Mouse (Mus musculus) megakaryocyte, embryonic 14.5 days (primary cell): ENCODE data around the gene Isoc2a. TPM values are rescaled to one million over a fixed set of nuclear protein-coding genes. Genes with fewer than 3 reads are reported as not detected.
"Not testable (repeated sequence)": the region's sequence is repeated elsewhere in the genome, so short reads cannot be mapped to it uniquely, and the experiment has no call there.

Experiments used
- H3K27me3 ChIP-seq: replicated peaks from 2 replicates; pipeline ENCODE3; 2012; ENCODE audit warnings: inconsistent platforms
- H3K36me3 ChIP-seq: replicated peaks from 2 replicates; pipeline ENCODE3; 2012; ENCODE audit warnings: low read length, inconsistent platforms, mixed read lengths
- H3K4me1 ChIP-seq: 2 replicates; pipeline ENCODE4 v1.6.1; 2012; ENCODE audit warnings: inconsistent platforms
- H3K4me3 ChIP-seq: replicated peaks from 2 replicates; pipeline ENCODE3; 2012; ENCODE audit warnings: moderate library complexity, mild to moderate bottlenecking, inconsistent platforms
- H3K9me3 ChIP-seq: 2 replicates; pipeline ENCODE4 v1.6.1; 2012; ENCODE audit warnings: inconsistent platforms
- FLI1 ChIP-seq: IDR thresholded peaks from 2 replicates; pipeline ENCODE4 v1.6.1; 2012; ENCODE audit warnings: low read length, inconsistent platforms, mixed read lengths
- GATA1 ChIP-seq: IDR thresholded peaks from 3 replicates; pipeline ENCODE4 v1.6.1; 2012; ENCODE audit warnings: mixed read lengths, low read length, inconsistent platforms, borderline replicate concordance
- polyA plus RNA-seq: library from polyadenylated mRNA; stranded (reverse); fragments of >175 nt; gene quantifications from 2 replicates; pipeline ENCODE4 v1.2.3, GENCODE M21; 2012; ENCODE audit warnings: low replicate concordance; ENCODE audit not compliant: insufficient read depth

Isoc2a gene
- polyA plus RNA-seq, 1 experiment, result 17.1 TPM

GRCm38 (mm10) chr7:4864130-4864845 is 12.7 kb upstream of the Isoc2a start:
- H3K27me3 ChIP-seq, result no peaks in the 10 kb centered on the region
- no peaks in the 10 kb centered on the region for H3K36me3 ChIP-seq
- H3K4me3 ChIP-seq, result no peak overlapping the region
- H3K9me3 ChIP-seq, result no peaks in the 10 kb centered on the region
- H3K4me1 ChIP-seq, result peaks cover 29% of the 10 kb centered on the region
- no peak for TF ChIP-seq FLI1
- no peak for TF ChIP-seq GATA1

DNA sequence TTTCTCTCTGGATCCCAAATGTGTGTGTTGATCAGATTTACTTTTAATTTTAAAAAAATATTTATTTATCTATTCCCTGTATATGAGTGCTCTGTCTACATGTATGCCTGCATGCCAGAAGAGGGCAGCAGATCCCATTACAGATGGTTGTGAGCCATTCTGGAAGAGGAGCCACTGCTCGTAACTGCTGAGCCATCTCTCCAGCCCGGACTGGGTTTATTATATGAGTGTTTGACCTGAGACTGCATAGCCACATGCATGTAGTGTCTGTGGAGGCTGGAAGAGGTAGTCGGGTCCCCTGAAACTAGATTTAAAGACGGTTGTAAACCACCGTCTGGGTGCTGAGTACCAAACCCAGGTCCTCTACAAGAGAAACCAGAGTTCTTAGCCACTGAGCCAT is 11.9 kb upstream of the Isoc2a start:
- TF ChIP-seq FLI1, result no peak
- no peaks in the 10 kb centered on the region for H3K36me3 ChIP-seq
- H3K9me3 ChIP-seq, result no peaks in the 10 kb centered on the region
- H3K4me1 ChIP-seq, result peaks cover 29% of the 10 kb centered on the region
- peak overlapping the region; percentile 96 for H3K4me3 ChIP-seq
- peaks cover 3% of the 10 kb centered on the region for H3K27me3 ChIP-seq

DNA sequence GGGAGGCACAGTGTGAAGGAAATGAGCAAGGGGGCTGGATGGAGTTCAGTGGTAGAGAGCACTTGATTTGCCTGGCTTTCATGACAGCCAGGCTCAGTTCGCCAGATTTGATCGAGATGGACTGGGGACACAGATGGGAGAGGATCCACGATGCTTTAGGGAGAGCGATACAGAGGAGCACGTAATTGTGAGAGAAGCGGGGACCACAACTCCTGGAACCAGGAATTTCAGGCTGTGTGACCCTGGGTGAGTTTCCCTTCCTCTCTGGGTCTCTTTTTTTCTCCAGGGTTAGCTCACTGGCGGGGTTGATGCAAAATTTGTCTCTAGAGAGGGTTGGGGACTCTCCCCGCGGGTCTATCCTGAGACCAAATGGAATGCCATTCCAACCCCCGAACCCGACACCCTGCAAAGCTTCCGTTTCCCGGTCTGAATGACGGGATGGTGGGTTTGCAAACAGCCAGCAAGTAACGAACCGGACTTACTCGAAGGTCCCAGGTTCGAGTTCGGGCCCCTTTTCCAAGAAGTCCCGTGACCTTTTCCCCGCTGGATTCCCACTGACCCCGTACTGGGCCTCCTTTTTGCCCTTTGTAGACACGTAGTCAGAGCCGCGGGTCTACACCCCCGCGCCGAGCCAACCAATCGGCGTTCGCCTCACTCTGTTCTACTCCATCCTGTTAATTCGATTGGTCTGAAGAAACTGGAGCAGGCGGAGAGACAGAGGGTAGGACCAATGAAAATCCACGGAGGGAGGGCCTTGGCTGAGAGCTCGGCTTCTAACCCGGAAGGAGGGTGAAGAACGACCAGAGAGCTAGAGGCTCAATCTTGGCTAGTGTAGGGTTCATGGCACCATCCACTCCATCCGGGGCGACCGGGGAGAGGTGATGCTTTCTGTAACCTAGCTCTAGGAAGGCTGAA is 11.1 kb upstream of the Isoc2a start:
- peaks cover 29% of the 10 kb centered on the region for H3K4me1 ChIP-seq
- peak overlapping the region; percentile 96 for H3K4me3 ChIP-seq
- TF ChIP-seq GATA1 (no peak), FLI1 (no peak)
- peaks cover 3% of the 10 kb centered on the region for H3K27me3 ChIP-seq
- H3K9me3 ChIP-seq, result no peaks in the 10 kb centered on the region
- no peaks in the 10 kb centered on the region for H3K36me3 ChIP-seq

GRCm38 (mm10) chr7:4866631-4867180 is 10.2 kb upstream of the Isoc2a start:
- no peaks in the 10 kb centered on the region for H3K9me3 ChIP-seq
- TF ChIP-seq GATA1, result no peak
- no peak for TF ChIP-seq FLI1
- H3K36me3 ChIP-seq, result no peaks in the 10 kb centered on the region
- H3K4me3 ChIP-seq, result peak overlapping the region; percentile 96
- peaks cover 29% of the 10 kb centered on the region for H3K4me1 ChIP-seq
- H3K27me3 ChIP-seq, result peaks cover 6% of the 10 kb centered on the region

- Histone ChIP-seq H3K36me3 (no peaks in the 10 kb centered on the region), H3K9me3 (no peaks in the 10 kb centered on the region), H3K4me1 (peaks cover 18% of the 10 kb centered on the region), H3K4me3 (no peak within 1 kb of the TSS), H3K27me3 (peaks cover 7% of the 10 kb centered on the region)
- no peak for TF ChIP-seq GATA1
Measured at GRCm38 (mm10) chr7:4870133-4870532, 6.8 kb upstream of the Isoc2a start, which contains the start of gene Isoc2b. Gene Isoc2b (minus strand): TSS chr7:4870258.

GRCm38 (mm10) chr7:4877226-4877625 is 273 bp downstream of the Isoc2a start:
- H3K27me3 ChIP-seq, result peaks cover 1% of the 10 kb centered on the region
- TF ChIP-seq FLI1 (no peak), GATA1 (no peak)
- peak overlapping the region; percentile 93 for H3K4me3 ChIP-seq

GRCm38 (mm10) chr7:4878186-4878585 is 1.2 kb downstream of the Isoc2a start:
- no peak overlapping the region for H3K4me3 ChIP-seq
- TF ChIP-seq FLI1 (no peak), GATA1 (no peak)
- peaks cover 1% of the 10 kb centered on the region for H3K27me3 ChIP-seq
- peaks cover 4% of the 10 kb centered on the region for H3K36me3 ChIP-seq
- H3K9me3 ChIP-seq, result peaks cover 10% of the 10 kb centered on the region
- H3K4me1 ChIP-seq, result peaks cover 20% of the 10 kb centered on the region

More at GRCm38 (mm10) chr7:4877226-4877625, 273 bp downstream of the Isoc2a start:
- Histone ChIP-seq H3K4me1 (peaks cover 20% of the 10 kb centered on the region), H3K9me3 (peaks cover 5% of the 10 kb centered on the region), H3K36me3 (peaks cover 4% of the 10 kb centered on the region)

DNA sequence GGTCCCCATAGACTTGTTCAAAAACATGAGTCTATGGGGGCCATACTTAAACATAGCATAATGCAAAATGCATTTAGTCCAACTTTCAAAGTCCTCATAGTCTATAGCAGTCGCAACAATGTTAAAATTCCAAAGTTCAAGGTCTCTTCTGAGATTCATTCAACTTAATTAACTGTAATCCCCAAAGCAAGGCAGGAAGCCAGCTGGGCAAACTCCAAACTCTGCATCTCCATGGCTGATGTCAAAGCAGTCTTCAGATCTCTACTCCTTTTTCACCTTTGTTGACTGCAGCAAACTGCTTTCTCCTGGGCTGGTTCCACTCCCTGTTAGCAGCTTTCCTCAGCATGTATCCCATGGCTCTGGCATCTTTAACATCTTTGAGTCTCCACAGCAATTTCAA is 2.1 kb downstream of the Isoc2a start:
- H3K9me3 ChIP-seq, result peaks cover 10% of the 10 kb centered on the region
- H3K36me3 ChIP-seq, H3K4me3 ChIP-seq, H3K27me3 ChIP-seq: not testable (repeated sequence)
- peaks cover 16% of the 10 kb centered on the region for H3K4me1 ChIP-seq

DNA sequence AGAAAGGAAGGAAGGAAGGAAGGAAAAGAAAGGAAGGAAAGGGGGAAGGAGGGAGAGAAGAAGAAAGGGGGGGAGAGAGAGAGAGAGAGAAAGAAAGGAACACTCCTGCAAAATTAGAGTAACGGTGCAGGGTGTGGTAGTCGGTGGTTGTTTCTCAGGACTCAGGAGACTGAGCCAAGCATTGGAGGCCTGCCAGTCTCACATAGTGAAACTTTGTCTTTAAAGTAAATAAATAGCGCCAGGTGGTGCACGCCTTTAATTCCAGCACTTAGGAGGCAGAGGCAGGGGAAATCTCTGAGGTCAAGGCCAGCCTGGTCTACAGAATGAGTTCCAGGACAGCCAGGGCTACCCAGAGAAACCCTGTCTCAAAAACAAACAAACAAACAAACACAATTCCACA is 9.7 kb downstream of the Isoc2a start:
- Histone ChIP-seq H3K27me3 (no peaks in the 10 kb centered on the region), H3K9me3 (peaks cover 13% of the 10 kb centered on the region), H3K4me3 (no peak overlapping the region), H3K36me3 (peaks cover 19% of the 10 kb centered on the region), H3K4me1 (no peaks in the 10 kb centered on the region)
- TF ChIP-seq FLI1, result no peak

DNA sequence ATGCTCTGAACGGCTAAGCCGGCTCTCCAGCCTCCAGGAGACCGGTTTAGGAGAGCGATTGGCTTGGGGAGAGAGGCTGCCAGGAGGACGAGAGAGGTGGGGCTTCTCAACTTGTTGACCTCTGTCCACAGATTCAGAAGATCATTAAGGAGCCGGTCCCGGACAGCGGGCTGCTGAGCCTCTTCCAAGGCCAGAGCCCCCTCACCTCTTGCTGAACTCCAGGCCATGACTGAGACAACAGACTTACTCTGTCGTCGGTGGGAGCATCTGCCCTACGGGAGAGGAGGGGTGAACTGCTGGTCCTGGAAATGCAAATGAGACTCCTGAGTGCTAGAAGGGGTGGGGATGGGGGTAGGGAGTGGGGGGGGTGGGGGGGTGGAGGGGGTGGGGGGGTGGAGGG is 18.2 kb downstream of the Isoc2a start:
- peaks cover 18% of the 10 kb centered on the region for H3K27me3 ChIP-seq
- peaks cover 18% of the 10 kb centered on the region for H3K36me3 ChIP-seq
- no peaks in the 10 kb centered on the region for H3K9me3 ChIP-seq
- H3K4me1 ChIP-seq, result peaks cover 3% of the 10 kb centered on the region; the same call in 1 of the 2 replicates
- TF ChIP-seq GATA1 (no peak), FLI1 (no peak)
- H3K4me3 ChIP-seq, result no peak overlapping the region
